Mouse (Mus musculus): ENCODE measurements around the gene Dgki.

Dgki gene

GRCm38 (mm10) chr6:37297744-37298482 lies 2.1 kb downstream of the Dgki start:
- CTCF ChIA-PET = no interaction called here

GRCm38 (mm10) chr6:37292068-37292467 lies 7.9 kb downstream of the Dgki start:
- CTCF ChIA-PET = no interaction called here

GRCm38 (mm10) chr6:37291171-37291570 lies 8.8 kb downstream of the Dgki start:
- CTCF ChIA-PET = no interaction called here

GRCm38 (mm10) chr6:37290691-37291090 lies 9.3 kb downstream of the Dgki start:
- CTCF ChIA-PET = no interaction called here

- CTCF ChIA-PET = no interaction called here
Observed at GRCm38 (mm10) chr6:37286134-37286533, 13.8 kb downstream of the Dgki start.

- CTCF ChIA-PET = no interaction called here
Observed at GRCm38 (mm10) chr6:37284879-37285278, 15.1 kb downstream of the Dgki start.

- CTCF ChIA-PET = no interaction called here
Observed at GRCm38 (mm10) chr6:37283336-37283735, 16.6 kb downstream of the Dgki start.

- CTCF ChIA-PET = no interaction called here
Observed at GRCm38 (mm10) chr6:37282659-37283058, 17.3 kb downstream of the Dgki start.

- CTCF ChIA-PET = no interaction called here
Observed at GRCm38 (mm10) chr6:37276834-37277715, 22.9 kb downstream of the Dgki start.

- CTCF ChIA-PET = no interaction called here
Observed at GRCm38 (mm10) chr6:37276181-37276580, 23.8 kb downstream of the Dgki start.

- CTCF ChIA-PET = no interaction called here
Observed at GRCm38 (mm10) chr6:37270905-37271591, 28.9 kb downstream of the Dgki start.

- CTCF ChIA-PET = no interaction called here
Observed at GRCm38 (mm10) chr6:37268589-37268988, 31.4 kb downstream of the Dgki start.

- CTCF ChIA-PET = no interaction called here
Observed at GRCm38 (mm10) chr6:37267952-37268351, 32.0 kb downstream of the Dgki start.

- CTCF ChIA-PET = no interaction called here
Observed at GRCm38 (mm10) chr6:37262486-37262885, 37.5 kb downstream of the Dgki start.

- CTCF ChIA-PET = interaction anchor here (0.6 kb wide), 1 partner anchor 21 kb away, joined by 3 read pairs; no protein-coding TSS in a partner anchor
Observed at GRCm38 (mm10) chr6:37261236-37261852, 38.6 kb downstream of the Dgki start.

- CTCF ChIA-PET = no interaction called here
Observed at GRCm38 (mm10) chr6:37258662-37259061, 41.3 kb downstream of the Dgki start.

GRCm38 (mm10) chr6:37254144-37254543 lies 45.8 kb downstream of the Dgki start:
- CTCF ChIA-PET = no interaction called here

- CTCF ChIA-PET = no interaction called here
Observed at GRCm38 (mm10) chr6:37252536-37252935, 47.4 kb downstream of the Dgki start.

GRCm38 (mm10) chr6:37250671-37251070 lies 49.3 kb downstream of the Dgki start:
- CTCF ChIA-PET = no interaction called here

- CTCF ChIA-PET = no interaction called here
Observed at GRCm38 (mm10) chr6:37245757-37246156, 54.2 kb downstream of the Dgki start.

GRCm38 (mm10) chr6:37244074-37244473 lies 55.9 kb downstream of the Dgki start:
- CTCF ChIA-PET = no interaction called here

- CTCF ChIA-PET = no interaction called here
Observed at GRCm38 (mm10) chr6:37242769-37243121, 57.2 kb downstream of the Dgki start.
